Comparison of ENCODE assay signal across 24 mouse cellular contexts in genomic region chr12:27926730-27927129, GRCm38 (mm10).
A peak's percentile ranks its signal among the peaks of the same experiment; 100 is the strongest.
DNase-seq lines count a peak whose midpoint lies in the region; ATAC-seq and TF ChIP-seq lines count a peak whose summit lies in the region.
"Had no signal": no experiment of that assay in that cellular context is flagged by ENCODE, and none has a peak within 500 bp of the region (broad histone marks: within the 10 kb centered on the region; RNA-seq: fewer than 3 reads in every experiment).

No protein-coding gene starts in this region.

- DNase-seq in frontal cortex, postnatal 14 days (ENCODE audit: low spot score in 2 of 2) = no peak
- DNase-seq in layer of hippocampus, adult 9-11 months = peak; percentile 2
- DNase-seq in layer of hippocampus, adult 2 months (ENCODE audit: low spot score in 2 of 2) = no peak
- peak; percentile 13 to 20 for DNase-seq in right cerebral cortex, adult 2 months (ENCODE audit: low spot score in 2 of 2)
- no peak for DNase-seq in right cerebral cortex, postnatal 36 days (ENCODE audit: low spot score in 2 of 2)
- DNase-seq in brain, adult 2 months (ENCODE audit: low read depth, low spot score) = peak; percentile 33
- DNase-seq: adrenal gland, adult 8-10 months; adrenal gland, postnatal 14 days; adrenal gland, postnatal 36 days; B cell, adult 2 months; cerebellum, adult 11 months; cerebellum, adult 18-20 months; cerebellum, adult 8-10 months; cerebellum, adult 9-11 months; cerebellum, postnatal 14 days; cerebellum, postnatal 36 days had no signal

- no peak overlapping the region for H3K27ac ChIP-seq in layer of hippocampus, adult 2 months
- H3K27ac ChIP-seq: embryonic facial prominence, embryonic 10.5 days; embryonic facial prominence, embryonic 12.5 days; forebrain, embryonic 13.5 days; forebrain, embryonic 15.5 days had no signal

- ATAC-seq in frontal cortex, adult (ENCODE audit: low TSS enrichment) = peak; percentile 64
- ATAC-seq: activated CD4-positive, CD25-positive, alpha-beta regulatory T cell, adult 4 months; CD4-positive, CD25-positive, alpha-beta regulatory T cell, adult 4 months; forebrain, embryonic 13.5 days; forebrain, embryonic 15.5 days; Patski had no signal

- H3K4me3 ChIP-seq in layer of hippocampus, adult 2 months = no peak overlapping the region
- H3K4me3 ChIP-seq: embryonic facial prominence, embryonic 10.5 days; embryonic facial prominence, embryonic 12.5 days; forebrain, embryonic 13.5 days; forebrain, embryonic 15.5 days had no signal

- no peak for TF ChIP-seq CTCF in layer of hippocampus, adult 2 months (conservative IDR thresholded peaks at IDR 0.05)

Comparison
In these comparisons a context has a peak if more than half of its experiments do, and no peak if none do; other contexts are left out.
1. DNase-seq: peak in layer of hippocampus, adult 9-11 months (single experiment), right cerebral cortex, adult 2 months (2 of 2) and brain, adult 2 months (single experiment); none in frontal cortex, postnatal 14 days (0 of 2), layer of hippocampus, adult 2 months (0 of 2) and right cerebral cortex, postnatal 36 days (0 of 2).